Mouse (Mus musculus): ENCODE data around the gene Gm20671. TPM values are rescaled to one million over a fixed set of nuclear protein-coding genes. Genes with fewer than 3 reads are reported as not detected.

The Gm20671 gene
- polyA plus RNA-seq, 1 experiment from 2014 or later, result not detected

GRCm38 (mm10) chr5:32693411-32693810 is 133.5 kb downstream of the Gm20671 start:
- ATAC-seq (ENCODE audit: low FRiP score, low TSS enrichment), result no peak
- no peak overlapping the region for H3K9ac ChIP-seq (replicated peaks; ENCODE audit: low read length)
- no peak for DNase-seq
- no peaks in the 10 kb centered on the region for H3K9me3 ChIP-seq (ENCODE audit: control insufficient read depth, low read length)
- no peaks in the 10 kb centered on the region for H3K27me3 ChIP-seq (ENCODE audit: control insufficient read depth, insufficient read depth, low read length)
- H3K4me2 ChIP-seq (ENCODE audit: low read length), result no peak overlapping the region
- no peak overlapping the region for H3K27ac ChIP-seq (replicated peaks; ENCODE audit: low read depth, low read length)
- 75% methylated on average over 2 of the region's 2 CpGs for WGBS
- H3K4me3 ChIP-seq (replicated peaks; ENCODE audit: low read depth, low read length), result no peak overlapping the region
- H3K36me3 ChIP-seq (ENCODE audit: control insufficient read depth, insufficient read depth, low read length), result no peaks in the 10 kb centered on the region
- no peaks in the 10 kb centered on the region for H3K4me1 ChIP-seq (ENCODE audit: control insufficient read depth, insufficient read depth, low read length)

Other genes with a start within 250 kb of the Gm20671 start
- 18.0 and 26.5 TPM in 2 replicates for gene Yes1, start 215.9 kb downstream of the Gm20671 start, polyA plus RNA-seq (2014; fragmentation: Nextera tagmentation; extraction: Ambion mirVana)
- 106 and 114 TPM in 2 replicates for gene Pisd, start 41.5 kb downstream of the Gm20671 start, polyA plus RNA-seq (2014; fragmentation: Nextera tagmentation; extraction: Ambion mirVana)
- 13.5 and 15.8 TPM in 2 replicates for gene Prr14l, start 27.1 kb upstream of the Gm20671 start, polyA plus RNA-seq (2014; fragmentation: Nextera tagmentation; extraction: Ambion mirVana)
- gene Depdc5, start 36.6 kb upstream of the Gm20671 start, polyA plus RNA-seq (2014; fragmentation: Nextera tagmentation; extraction: Ambion mirVana), result 21.5 and 30.9 TPM in 2 replicates
- gene Ywhah, start 191.7 kb upstream of the Gm20671 start, polyA plus RNA-seq (2014; fragmentation: Nextera tagmentation; extraction: Ambion mirVana), result 643 and 661 TPM in 2 replicates